Mouse (Mus musculus): ENCODE data around the gene Lacc1.
"Not testable (repeated sequence)": the region's sequence is repeated elsewhere in the genome, so short reads cannot be mapped to it uniquely, and the experiment has no call there.

- not testable (repeated sequence) for TF ChIP-seq CTCF (IDR thresholded peaks at IDR 0.05; ENCODE audit: borderline replicate concordance, insufficient read depth, low read depth, low read length); POLR2A (IDR thresholded peaks at IDR 0.05; ENCODE audit: borderline replicate concordance, insufficient read depth, low read length)
Measured at GRCm38 (mm10) chr14:77016783-77017182, 19.9 kb downstream of the Lacc1 start.

Measured in cerebellum, adult 2 months (tissue).